Mouse (Mus musculus): Measurements from ENCODE around the gene Vmn1r167.
"Not testable (repeated sequence)": the region's sequence is repeated elsewhere in the genome, so short reads cannot be mapped to it uniquely, and the experiment has no call there.

The Vmn1r167 gene

GRCm38 (mm10) chr7:23507106-23507505 is at the start of gene Vmn1r167:
TSS of gene Vmn1r167 (minus strand) at chr7:23507206.
- not testable (repeated sequence) for ATAC-seq (ENCODE audit: insufficient number of reproducible peaks, low FRiP score, low TSS enrichment)

- ATAC-seq (ENCODE audit: insufficient number of reproducible peaks, low FRiP score, low TSS enrichment): not testable (repeated sequence)
Observed at GRCm38 (mm10) chr7:23539432-23539831, 32.4 kb upstream of the Vmn1r167 start, which contains the start of gene Vmn1r168. TSS of gene Vmn1r168 (plus strand) at chr7:23539732.

- ATAC-seq (ENCODE audit: insufficient number of reproducible peaks, low FRiP score, low TSS enrichment): not testable (repeated sequence)
Observed at GRCm38 (mm10) chr7:23472886-23473285, 34.1 kb downstream of the Vmn1r167 start.

- ATAC-seq (ENCODE audit: insufficient number of reproducible peaks, low FRiP score, low TSS enrichment): not testable (repeated sequence)
Observed at GRCm38 (mm10) chr7:23470832-23471231, 36.2 kb downstream of the Vmn1r167 start.

GRCm38 (mm10) chr7:23470201-23470600 is 36.8 kb downstream of the Vmn1r167 start:
- not testable (repeated sequence) for ATAC-seq (ENCODE audit: insufficient number of reproducible peaks, low FRiP score, low TSS enrichment)

All from cerebellum, adult (tissue).